Comparison of ENCODE assay signal across 16 mouse cellular contexts in genomic region chr2:32382689-32383088, GRCm38 (mm10). TPM values are rescaled to one million over a fixed set of nuclear protein-coding genes. Genes with fewer than 3 reads are reported as not detected.
DNase-seq lines count a peak whose midpoint lies in the region; ATAC-seq lines count a peak whose summit lies in the region.
"Had no signal": no experiment of that assay in that cellular context is flagged by ENCODE, and none has a peak within 500 bp of the region (broad histone marks: within the 10 kb centered on the region; RNA-seq: fewer than 3 reads in every experiment).

No protein-coding gene starts in this region.

- no peak overlapping the region for H3K4me3 ChIP-seq in heart, embryonic 13.5 days
- H3K4me3 ChIP-seq in limb, embryonic 13.5 days, result 0 out of 2 replicates have a peak overlapping the region, but pooled peaks have one; percentile 72

- peaks cover 22% of the 10 kb centered on the region for H3K36me3 ChIP-seq in heart, embryonic 13.5 days
- H3K36me3 ChIP-seq in limb, embryonic 13.5 days, result peaks cover 21% of the 10 kb centered on the region

- intact Hi-C loops in left cerebral cortex, postnatal 25 days (cut with DNase I), result no loop called here
- intact Hi-C loops in left cerebral cortex, postnatal 4 days (cut with DNase I), result no loop called here

- WGBS in heart, embryonic 13.5 days, result 72% methylated on average over 2 of the region's 2 CpGs
- 82% methylated on average over 2 of the region's 2 CpGs for WGBS in limb, embryonic 13.5 days

- H3K27ac ChIP-seq in heart, embryonic 13.5 days (replicated peaks), result no peak overlapping the region
- H3K27ac ChIP-seq in limb, embryonic 13.5 days, result no peak overlapping the region

- no peak for DNase-seq in heart, adult 9 months (ENCODE audit: low spot score in 2 of 2)
- DNase-seq in left cerebral cortex, postnatal 25 days (ENCODE audit: low spot score in 2 of 2), result peak; percentile 18 to 63
- no peak for DNase-seq in left cerebral cortex, postnatal 4 days
- peak; percentile 69 for DNase-seq in brain, adult 2 months (ENCODE audit: low read depth, low spot score)
- DNase-seq in spleen, adult 12 weeks (ENCODE audit: low spot score), result no peak
- DNase-seq: cerebellum, adult 11-12 months; cerebellum, postnatal 36 days; heart, adult 18-20 months; heart, postnatal 14 days; kidney, postnatal 14 days; thymus, postnatal 4 days had no signal

- 0 out of 2 replicates have a peak overlapping the region, but pooled peaks have one; percentile 73 for H3K9ac ChIP-seq in heart, embryonic 13.5 days
- H3K9ac ChIP-seq in limb, embryonic 13.5 days, result no peak overlapping the region

- peaks cover 11% of the 10 kb centered on the region for H3K4me1 ChIP-seq in heart, embryonic 13.5 days
- H3K4me1 ChIP-seq in limb, embryonic 13.5 days, result peaks cover 7% of the 10 kb centered on the region

- no peak for ATAC-seq in heart, embryonic 13.5 days (ENCODE audit: extremely low read depth, insufficient number of reproducible peaks, low FRiP score, low TSS enrichment)
- no peak for ATAC-seq in limb, embryonic 13.5 days (ENCODE audit: low FRiP score, low read depth)

- no peaks in the 10 kb centered on the region for H3K9me3 ChIP-seq in heart, embryonic 13.5 days
- H3K9me3 ChIP-seq in limb, embryonic 13.5 days, result no peaks in the 10 kb centered on the region

- peaks cover 46% of the 10 kb centered on the region for H3K27me3 ChIP-seq in heart, embryonic 13.5 days (replicated peaks)
- H3K27me3 ChIP-seq in limb, embryonic 13.5 days, result peaks cover 6% of the 10 kb centered on the region; the same call in 1 of the 2 replicates

- H3K4me2 ChIP-seq in heart, embryonic 13.5 days, result peak overlapping the region; percentile 97
- no peak overlapping the region; the same call in 1 of the 2 replicates for H3K4me2 ChIP-seq in limb, embryonic 13.5 days (replicated peaks)

RNA-seq across cellular contexts. Expression of gene 1110008P14Rik, which starts 1.0 kb away (rescaled TPM):
- 47.5 and 49.0 TPM in 2 replicates for polyA plus RNA-seq in heart, embryonic 13.5 days (2015; fragmentation: Nextera tagmentation; extraction: Ambion mirVana)
- 100 to 1,000 TPM; 375 to 446 TPM for total RNA-seq in left cerebral cortex, postnatal 25 days (2021)
- total RNA-seq in left cerebral cortex, postnatal 4 days (2021), result 100 to 1,000 TPM; 101 to 110 TPM
- polyA plus RNA-seq in limb, embryonic 13.5 days (2015; fragmentation: Nextera tagmentation; extraction: Ambion mirVana), result 45.8 and 48.7 TPM in 2 replicates

RNA-seq across cellular contexts. Expression of gene Lcn2, which starts 5.4 kb away (rescaled TPM):
- 0.91 and 0.98 TPM in 2 replicates for polyA plus RNA-seq in heart, embryonic 13.5 days (2015; fragmentation: Nextera tagmentation; extraction: Ambion mirVana)
- total RNA-seq in left cerebral cortex, postnatal 25 days (2021), result under 1 TPM; 0.76 to 0.85 TPM
- 1 to 10 TPM; 1.9 TPM for total RNA-seq in left cerebral cortex, postnatal 4 days (2021)
- 0.27 and 0.36 TPM in 2 replicates for polyA plus RNA-seq in limb, embryonic 13.5 days (2015; fragmentation: Nextera tagmentation; extraction: Ambion mirVana)
- polyA plus RNA-seq: C2C12 had no signal

RNA-seq across cellular contexts. Expression of gene Ptges2, which starts 13.0 kb away (rescaled TPM):
- polyA plus RNA-seq in heart, embryonic 13.5 days (2015; fragmentation: Nextera tagmentation; extraction: Ambion mirVana), result 35.3 and 36.1 TPM in 2 replicates
- total RNA-seq in left cerebral cortex, postnatal 25 days (2021), result 10 to 100 TPM; 44.4 to 50.3 TPM
- total RNA-seq in left cerebral cortex, postnatal 4 days (2021), result 10 to 100 TPM; 44.9 to 48.1 TPM
- 29.8 and 30.1 TPM in 2 replicates for polyA plus RNA-seq in limb, embryonic 13.5 days (2015; fragmentation: Nextera tagmentation; extraction: Ambion mirVana)

RNA-seq across cellular contexts. Expression of gene Dnm1, which starts 29.6 kb away (rescaled TPM):
- polyA plus RNA-seq in heart, embryonic 13.5 days (2015; fragmentation: Nextera tagmentation; extraction: Ambion mirVana), result 3.4 and 4.5 TPM in 2 replicates
- total RNA-seq in left cerebral cortex, postnatal 25 days (2021), result 1,000 to 10,000 TPM; 1,197 to 1,302 TPM
- total RNA-seq in left cerebral cortex, postnatal 4 days (2021), result 100 to 1,000 TPM; 241 to 308 TPM
- polyA plus RNA-seq in limb, embryonic 13.5 days (2015; fragmentation: Nextera tagmentation; extraction: Ambion mirVana), result 32.4 and 32.5 TPM in 2 replicates
- total RNA-seq: megakaryocyte-erythroid progenitor cell, adult 5-6 weeks had no signal
- polyA plus RNA-seq: inflammation-experienced regulatory T-cells, adult 6 months had no signal

RNA-seq across cellular contexts. Expression of gene Ciz1, which starts 30.6 kb away (rescaled TPM):
- polyA plus RNA-seq in heart, embryonic 13.5 days (2015; fragmentation: Nextera tagmentation; extraction: Ambion mirVana), result 32.9 and 35.2 TPM in 2 replicates
- 10 to 100 TPM; 67.5 to 73.1 TPM for total RNA-seq in left cerebral cortex, postnatal 25 days (2021)
- 100 to 1,000 TPM in 1 of 2 experiments, 10 to 100 TPM in 1; 87.7 to 101 TPM for total RNA-seq in left cerebral cortex, postnatal 4 days (2021)
- polyA plus RNA-seq in limb, embryonic 13.5 days (2015; fragmentation: Nextera tagmentation; extraction: Ambion mirVana), result 49.8 and 54.9 TPM in 2 replicates

Comparison
In these comparisons a context has a peak if more than half of its experiments do, and no peak if none do; other contexts are left out.
1. DNase-seq: peak in left cerebral cortex, postnatal 25 days (2 of 2) and brain, adult 2 months (single experiment); none in heart, adult 9 months (0 of 2), left cerebral cortex, postnatal 4 days (single experiment) and spleen, adult 12 weeks (single experiment).